ENCODE assay signal across 15 mouse cellular contexts in the genomic region with DNA sequence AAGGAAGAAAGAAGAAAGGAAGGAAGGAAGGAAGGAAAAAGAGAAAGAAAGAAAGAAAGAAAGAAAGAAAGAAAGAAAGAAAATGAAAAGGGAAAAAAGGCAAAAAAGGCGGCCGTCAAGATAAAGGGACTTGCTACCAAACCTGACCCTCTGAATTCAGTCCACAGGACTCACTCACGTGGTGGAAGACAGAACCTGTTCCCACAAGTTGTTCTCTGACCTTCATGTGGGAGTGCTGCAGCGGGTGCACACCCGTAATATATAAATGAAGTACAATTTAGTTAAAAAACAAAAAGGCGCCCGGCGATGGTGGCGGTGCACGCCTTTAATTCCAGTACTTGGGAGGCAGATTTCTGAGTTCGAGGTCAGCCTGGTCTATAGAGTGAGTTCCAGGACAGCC. TPM values are rescaled to one million over a fixed set of nuclear protein-coding genes. Genes with fewer than 3 reads are reported as not detected.
DNase-seq lines count a peak whose midpoint lies in the region; ATAC-seq lines count a peak whose summit lies in the region.
"Had no signal": no experiment of that assay in that cellular context is flagged by ENCODE, and none has a peak within 500 bp of the region (broad histone marks: within the 10 kb centered on the region; RNA-seq: fewer than 3 reads in every experiment).

No protein-coding gene starts in this region.

- peak overlapping the region; percentile 88; the same call in 1 of the 2 replicates for H3K4me2 ChIP-seq in heart, embryonic 12.5 days
- no peak overlapping the region for H3K4me2 ChIP-seq in kidney, embryonic 16.5 days (replicated peaks; ENCODE audit: low read depth, low read length)
- peak overlapping the region; percentile 96 for H3K4me2 ChIP-seq in hindbrain, embryonic 14.5 days (replicated peaks)

- no peak for DNase-seq in heart, postnatal 14 days
- peak; percentile 33 to 74 for DNase-seq in kidney, postnatal 25 days
- no peak for DNase-seq in embryonic facial prominence, embryonic 10.5 days (ENCODE audit: low spot score)
- DNase-seq in hindbrain, embryonic 14.5 days (ENCODE audit: low spot score) = no peak
- no peak for DNase-seq in right cerebral cortex, adult 18-20 months
- no peak for DNase-seq in embryo, embryonic 11 days
- DNase-seq: adrenal gland, adult 8-10 months; cerebellum, adult 8-10 months; gastrocnemius, postnatal 10 days; right cerebral cortex, postnatal 25 days; thymus, adult 2 months had no signal

- ATAC-seq in heart, embryonic 12.5 days (ENCODE audit: insufficient number of reproducible peaks, low FRiP score) = no peak
- ATAC-seq in kidney, embryonic 16.5 days (ENCODE audit: low FRiP score, low TSS enrichment) = no peak
- ATAC-seq in hindbrain, embryonic 14.5 days (ENCODE audit: low FRiP score) = no peak

- no peak overlapping the region for H3K4me3 ChIP-seq in heart, embryonic 12.5 days
- no peak overlapping the region for H3K4me3 ChIP-seq in kidney, embryonic 16.5 days (ENCODE audit: low read length)
- peak overlapping the region; percentile 82; the same call in 1 of the 2 replicates for H3K4me3 ChIP-seq in embryonic facial prominence, embryonic 10.5 days
- no peak overlapping the region for H3K4me3 ChIP-seq in hindbrain, embryonic 14.5 days (replicated peaks; ENCODE audit: low read length)
- H3K4me3 ChIP-seq: left cerebral cortex, adult 2 months had no signal

- H3K4me1 ChIP-seq in heart, embryonic 12.5 days (replicated peaks) = peaks cover 47% of the 10 kb centered on the region
- peaks cover 35% of the 10 kb centered on the region for H3K4me1 ChIP-seq in kidney, embryonic 16.5 days (ENCODE audit: insufficient read depth, low read length)
- peaks cover 54% of the 10 kb centered on the region for H3K4me1 ChIP-seq in embryonic facial prominence, embryonic 10.5 days
- H3K4me1 ChIP-seq in hindbrain, embryonic 14.5 days (replicated peaks; ENCODE audit: control insufficient read depth, insufficient read depth, low read length) = peaks cover 40% of the 10 kb centered on the region

- 82% methylated on average over 11 of the region's 11 CpGs for WGBS in heart, embryonic 12.5 days
- WGBS in kidney, embryonic 16.5 days = 71% methylated on average over 11 of the region's 11 CpGs
- 87% methylated on average over 11 of the region's 11 CpGs for WGBS in embryonic facial prominence, embryonic 10.5 days
- 84% methylated on average over 11 of the region's 11 CpGs for WGBS in hindbrain, embryonic 14.5 days

- no peaks in the 10 kb centered on the region for H3K9me3 ChIP-seq in heart, embryonic 12.5 days (replicated peaks)
- H3K9me3 ChIP-seq in kidney, embryonic 16.5 days (ENCODE audit: low read length) = no peaks in the 10 kb centered on the region
- H3K9me3 ChIP-seq in embryonic facial prominence, embryonic 10.5 days = no peaks in the 10 kb centered on the region
- no peaks in the 10 kb centered on the region for H3K9me3 ChIP-seq in hindbrain, embryonic 14.5 days (ENCODE audit: control insufficient read depth, low read length)

- peaks cover 17% of the 10 kb centered on the region for H3K36me3 ChIP-seq in heart, embryonic 12.5 days
- peaks cover 9% of the 10 kb centered on the region; the same call in 1 of the 2 replicates for H3K36me3 ChIP-seq in kidney, embryonic 16.5 days (ENCODE audit: insufficient read depth, low read length)
- H3K36me3 ChIP-seq in embryonic facial prominence, embryonic 10.5 days (replicated peaks) = peaks cover 20% of the 10 kb centered on the region
- H3K36me3 ChIP-seq in hindbrain, embryonic 14.5 days (replicated peaks; ENCODE audit: control insufficient read depth, insufficient read depth) = peaks cover 8% of the 10 kb centered on the region; the same call in 1 of the 2 replicates

- no peak overlapping the region for H3K9ac ChIP-seq in heart, embryonic 12.5 days
- H3K9ac ChIP-seq in kidney, embryonic 16.5 days (replicated peaks; ENCODE audit: low read length) = no peak overlapping the region
- no peak overlapping the region for H3K9ac ChIP-seq in hindbrain, embryonic 14.5 days

- peak overlapping the region; percentile 95; the same call in 1 of the 2 replicates for H3K27ac ChIP-seq in heart, embryonic 12.5 days (ENCODE audit: poor library complexity, severe bottlenecking)
- no peak overlapping the region for H3K27ac ChIP-seq in kidney, embryonic 16.5 days (ENCODE audit: low read length)
- peak overlapping the region; percentile 100; the same call in 1 of the 2 replicates for H3K27ac ChIP-seq in embryonic facial prominence, embryonic 10.5 days (replicated peaks)
- no peak overlapping the region for H3K27ac ChIP-seq in hindbrain, embryonic 14.5 days
- H3K27ac ChIP-seq: left cerebral cortex, adult 2 months had no signal

- H3K27me3 ChIP-seq in heart, embryonic 12.5 days (replicated peaks) = no peaks in the 10 kb centered on the region
- H3K27me3 ChIP-seq in kidney, embryonic 16.5 days (ENCODE audit: insufficient read depth, low read length) = no peaks in the 10 kb centered on the region
- no peaks in the 10 kb centered on the region for H3K27me3 ChIP-seq in embryonic facial prominence, embryonic 10.5 days (replicated peaks; ENCODE audit: low read depth, poor library complexity, severe bottlenecking)
- no peaks in the 10 kb centered on the region for H3K27me3 ChIP-seq in hindbrain, embryonic 14.5 days (ENCODE audit: control insufficient read depth, insufficient read depth, low read length)

- intact Hi-C loops in heart, postnatal 14 days (cut with DNase I) = no loop called here

RNA-seq across cellular contexts. Expression of a gene that starts 3.5 kb away (rescaled TPM):
- 11.8 and 13.9 TPM in 2 replicates for polyA plus RNA-seq in heart, embryonic 12.5 days (2016; fragmentation: Nextera tagmentation; extraction: Ambion mirVana)
- 1 to 10 TPM in 1 of 2 experiments, under 1 TPM in 1; 0.81 to 2.0 TPM for total RNA-seq in heart, postnatal 14 days (2021)
- 18.6 and 20.7 TPM in 2 replicates for polyA plus RNA-seq in kidney, embryonic 16.5 days (2015; fragmentation: Nextera tagmentation; extraction: Ambion mirVana)
- polyA plus RNA-seq in embryonic facial prominence, embryonic 10.5 days (2016; fragmentation: Nextera tagmentation; extraction: Ambion mirVana) = 33.6 and 37.4 TPM in 2 replicates
- 30.8 and 31.0 TPM in 2 replicates for polyA plus RNA-seq in hindbrain, embryonic 14.5 days (2014; fragmentation: Nextera tagmentation; extraction: Ambion mirVana)

RNA-seq across cellular contexts. Expression of a gene that starts 18.9 kb away (rescaled TPM):
- polyA plus RNA-seq in heart, embryonic 12.5 days (2016; fragmentation: Nextera tagmentation; extraction: Ambion mirVana) = 108 and 113 TPM in 2 replicates
- total RNA-seq in heart, postnatal 14 days (2021) = 100 to 1,000 TPM; 128 TPM
- 89.9 and 100 TPM in 2 replicates for polyA plus RNA-seq in kidney, embryonic 16.5 days (2015; fragmentation: Nextera tagmentation; extraction: Ambion mirVana)
- polyA plus RNA-seq in embryonic facial prominence, embryonic 10.5 days (2016; fragmentation: Nextera tagmentation; extraction: Ambion mirVana) = 15.2 and 17.9 TPM in 2 replicates
- polyA plus RNA-seq in hindbrain, embryonic 14.5 days (2014; fragmentation: Nextera tagmentation; extraction: Ambion mirVana) = 44.3 and 47.3 TPM in 2 replicates

RNA-seq across cellular contexts. Expression of a gene that starts 19.5 kb away (rescaled TPM):
- 0.55 TPM in 1 of 2 replicates, not detected in the other for polyA plus RNA-seq in heart, embryonic 12.5 days (2016; fragmentation: Nextera tagmentation; extraction: Ambion mirVana)
- total RNA-seq in heart, postnatal 14 days (2021) = under 1 TPM in 1 of 2 experiments, not detected in 1; 0.33 TPM
- polyA plus RNA-seq in kidney, embryonic 16.5 days (2015; fragmentation: Nextera tagmentation; extraction: Ambion mirVana) = 17.3 and 23.9 TPM in 2 replicates
- 4.9 and 5.8 TPM in 2 replicates for polyA plus RNA-seq in embryonic facial prominence, embryonic 10.5 days (2016; fragmentation: Nextera tagmentation; extraction: Ambion mirVana)
- 0.20 TPM in 1 of 2 replicates, not detected in the other for polyA plus RNA-seq in hindbrain, embryonic 14.5 days (2014; fragmentation: Nextera tagmentation; extraction: Ambion mirVana)
- total RNA-seq: adrenal gland, adult 8-10 months; gastrocnemius, postnatal 10 days; layer of hippocampus, adult 18-20 months; left cerebral cortex, adult 2 months had no signal

RNA-seq across cellular contexts. Expression of a gene that starts 24.2 kb away (rescaled TPM):
- 108 and 114 TPM in 2 replicates for polyA plus RNA-seq in heart, embryonic 12.5 days (2016; fragmentation: Nextera tagmentation; extraction: Ambion mirVana)
- 10 to 100 TPM; 77.7 TPM for total RNA-seq in heart, postnatal 14 days (2021)
- polyA plus RNA-seq in kidney, embryonic 16.5 days (2015; fragmentation: Nextera tagmentation; extraction: Ambion mirVana) = 189 and 207 TPM in 2 replicates
- polyA plus RNA-seq in embryonic facial prominence, embryonic 10.5 days (2016; fragmentation: Nextera tagmentation; extraction: Ambion mirVana) = 158 and 161 TPM in 2 replicates
- 102 and 107 TPM in 2 replicates for polyA plus RNA-seq in hindbrain, embryonic 14.5 days (2014; fragmentation: Nextera tagmentation; extraction: Ambion mirVana)

RNA-seq across cellular contexts. Expression of a gene that starts 24.9 kb away (rescaled TPM):
- polyA plus RNA-seq in heart, embryonic 12.5 days (2016; fragmentation: Nextera tagmentation; extraction: Ambion mirVana) = 46.5 and 47.9 TPM in 2 replicates
- 10 to 100 TPM; 55.4 to 60.0 TPM for total RNA-seq in heart, postnatal 14 days (2021)
- polyA plus RNA-seq in kidney, embryonic 16.5 days (2015; fragmentation: Nextera tagmentation; extraction: Ambion mirVana) = 52.7 and 57.8 TPM in 2 replicates
- 68.6 and 77.9 TPM in 2 replicates for polyA plus RNA-seq in embryonic facial prominence, embryonic 10.5 days (2016; fragmentation: Nextera tagmentation; extraction: Ambion mirVana)
- polyA plus RNA-seq in hindbrain, embryonic 14.5 days (2014; fragmentation: Nextera tagmentation; extraction: Ambion mirVana) = 42.9 and 53.6 TPM in 2 replicates

Comparison
In these comparisons a context has a peak if more than half of its experiments do, and no peak if none do; other contexts are left out.
1. H3K27ac ChIP-seq: peak in heart, embryonic 12.5 days (single experiment) and embryonic facial prominence, embryonic 10.5 days (single experiment); none in kidney, embryonic 16.5 days (single experiment) and hindbrain, embryonic 14.5 days (single experiment).
2. DNase-seq: peak in kidney, postnatal 25 days (2 of 2); none in heart, postnatal 14 days (0 of 2), embryonic facial prominence, embryonic 10.5 days (single experiment), hindbrain, embryonic 14.5 days (single experiment), right cerebral cortex, adult 18-20 months (single experiment) and embryo, embryonic 11 days (single experiment).